Mouse (Mus musculus) lung, embryonic 14.5 days (tissue): Measurements from ENCODE around the gene Cmip. TPM values are rescaled to one million over a fixed set of nuclear protein-coding genes. Genes with fewer than 3 reads are reported as not detected.

Experiments used
- ATAC-seq: fragments of 200-750 bp; cut with Nextera tagmentation; 2 replicates; pipeline ENCODE4 v1.8.0; 2017; ENCODE audit warnings: mild to moderate bottlenecking, moderate TSS enrichment, moderate library complexity; ENCODE audit not compliant: insufficient read depth
- DNase-seq: peaks from one replicate; pipeline ENCODE4 v3.0.0-alpha.2; 2015
- H3K27ac ChIP-seq: fragments of 300-500 bp; sonication (generic); 2 replicates; pipeline ENCODE4 v1.5.1; 2014; ENCODE audit warnings: low read depth, mild to moderate bottlenecking, moderate library complexity
- H3K27me3 ChIP-seq: fragments of 300-500 bp; sonication (generic); 2 replicates; pipeline ENCODE4 v1.6.1; 2014; ENCODE audit warnings: low read length, control low read depth; ENCODE audit not compliant: insufficient read depth
- H3K36me3 ChIP-seq: fragments of 300-500 bp; sonication (generic); 2 replicates; pipeline ENCODE4 v1.6.1; 2014; ENCODE audit warnings: control low read depth; ENCODE audit not compliant: insufficient read depth
- H3K4me1 ChIP-seq: fragments of 300-500 bp; sonication (generic); 2 replicates; pipeline ENCODE4 v1.6.1; 2014; ENCODE audit warnings: antibody characterized with exemption, control low read depth; ENCODE audit not compliant: insufficient read depth
- H3K4me2 ChIP-seq: fragments of 300-500 bp; sonication (generic); 2 replicates; pipeline ENCODE4 v1.6.1; 2014; ENCODE audit warnings: mild to moderate bottlenecking
- H3K4me3 ChIP-seq: fragments of 300-500 bp; sonication (generic); 2 replicates; pipeline ENCODE4 v1.5.1; 2014; ENCODE audit warnings: low read depth, low read length
- H3K9ac ChIP-seq: fragments of 300-500 bp; sonication (generic); 2 replicates; pipeline ENCODE4 v1.6.1; 2014
- H3K9me3 ChIP-seq: fragments of 300-500 bp; sonication (generic); 2 replicates; pipeline ENCODE4 v1.6.1; 2016; ENCODE audit warnings: low read depth, low read length, control low read depth
- CTCF ChIP-seq: IDR thresholded peaks from 2 replicates; pipeline ENCODE4 v1.5.1; 2016; ENCODE audit warnings: antibody characterized with exemption, low read depth
- WGBS: fragments of 180-500 bp; shearing (Covaris S2); extraction: QIAGEN DNeasy Blood & Tissue Kit; methylation state at CpG from one replicate; pipeline ENCODE4 v1.1.7; 2014; 5-methylcytosine and 5-hydroxymethylcytosine counted together
- polyA plus RNA-seq: library from polyadenylated mRNA; unstranded; fragments of >200 nt; fragmentation: Nextera tagmentation; extraction: Ambion mirVana; gene quantifications from 2 replicates; pipeline ENCODE4 v1.2.1, GENCODE M21; 2014

The Cmip gene
- polyA plus RNA-seq, 1 experiment from 2014 or later, result 26.5 TPM

DNA sequence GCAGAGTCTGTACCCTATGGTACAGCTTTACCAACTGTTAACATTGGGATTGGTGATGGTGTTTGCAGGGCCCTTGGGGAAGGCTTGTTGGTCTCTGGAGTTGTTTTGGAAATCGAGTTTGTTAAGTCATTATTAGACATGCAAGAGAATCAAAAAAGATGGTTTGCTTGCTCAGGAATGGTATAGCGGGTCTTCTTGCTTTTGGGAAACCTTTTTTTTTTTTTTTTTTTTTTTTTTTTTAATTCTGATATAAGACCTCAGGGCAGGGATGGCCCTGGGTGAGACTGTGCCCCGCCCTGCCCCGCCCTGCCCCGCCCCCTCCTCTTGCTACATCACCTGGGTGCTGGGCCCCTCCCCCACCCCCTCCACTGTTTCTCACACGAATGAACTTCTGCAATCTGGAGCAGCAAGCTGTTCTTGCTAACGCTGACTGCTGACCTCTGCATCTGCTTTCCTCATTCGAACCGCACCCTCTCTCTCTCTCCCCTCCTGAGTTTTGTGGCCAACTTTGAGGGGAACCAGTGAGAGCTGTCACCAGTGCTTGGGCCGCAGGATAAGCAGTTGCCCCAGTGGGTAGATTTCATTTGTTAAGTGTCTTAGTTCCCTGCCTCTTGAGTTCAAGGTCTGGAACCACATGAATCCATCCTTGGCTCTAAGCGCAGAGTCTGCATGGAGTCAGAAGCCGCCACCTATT is 83.2 kb downstream of the Cmip start:
- Histone ChIP-seq H3K4me3 (no peak overlapping the region), H3K9ac (no peak overlapping the region), H3K27ac (peak overlapping the region; percentile 54; the same call in 1 of the 2 replicates), H3K9me3 (no peaks in the 10 kb centered on the region), H3K4me2 (peak overlapping the region; percentile 40), H3K36me3 (no peaks in the 10 kb centered on the region), H3K4me1 (peaks cover 29% of the 10 kb centered on the region), H3K27me3 (no peaks in the 10 kb centered on the region)
- no peak for TF ChIP-seq CTCF
- WGBS, result 38% methylated on average over 12 of the region's 12 CpGs
- ATAC-seq (no peak), DNase-seq (no peak)

DNA sequence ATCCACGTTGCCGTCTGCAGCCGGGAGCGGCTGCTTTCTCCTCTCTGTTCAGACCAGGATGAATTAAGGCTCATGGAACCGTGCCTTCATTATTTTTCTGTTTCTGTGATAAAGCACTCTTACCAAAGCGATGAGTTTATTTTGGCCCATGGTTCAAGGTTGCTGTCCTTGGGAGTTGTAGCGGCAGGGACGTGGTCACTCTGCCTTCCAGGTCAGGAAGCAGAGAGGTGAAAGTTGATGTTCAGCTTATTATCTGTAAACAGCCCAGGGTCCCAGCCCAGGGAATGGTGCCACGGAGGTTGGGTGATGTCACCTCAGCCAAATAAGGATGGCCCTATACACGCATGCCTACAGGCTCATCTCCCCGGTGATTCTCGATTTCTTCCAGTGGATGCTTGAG is 83.9 kb downstream of the Cmip start:
- Histone ChIP-seq H3K27me3 (no peaks in the 10 kb centered on the region), H3K4me2 (no peak overlapping the region), H3K4me3 (no peak overlapping the region), H3K4me1 (peaks cover 24% of the 10 kb centered on the region), H3K9ac (no peak overlapping the region), H3K9me3 (no peaks in the 10 kb centered on the region), H3K27ac (no peak overlapping the region), H3K36me3 (no peaks in the 10 kb centered on the region)
- DNase-seq (no peak), ATAC-seq (no peak)
- 82% methylated on average over 12 of the region's 12 CpGs for WGBS
- no peak for TF ChIP-seq CTCF

DNA sequence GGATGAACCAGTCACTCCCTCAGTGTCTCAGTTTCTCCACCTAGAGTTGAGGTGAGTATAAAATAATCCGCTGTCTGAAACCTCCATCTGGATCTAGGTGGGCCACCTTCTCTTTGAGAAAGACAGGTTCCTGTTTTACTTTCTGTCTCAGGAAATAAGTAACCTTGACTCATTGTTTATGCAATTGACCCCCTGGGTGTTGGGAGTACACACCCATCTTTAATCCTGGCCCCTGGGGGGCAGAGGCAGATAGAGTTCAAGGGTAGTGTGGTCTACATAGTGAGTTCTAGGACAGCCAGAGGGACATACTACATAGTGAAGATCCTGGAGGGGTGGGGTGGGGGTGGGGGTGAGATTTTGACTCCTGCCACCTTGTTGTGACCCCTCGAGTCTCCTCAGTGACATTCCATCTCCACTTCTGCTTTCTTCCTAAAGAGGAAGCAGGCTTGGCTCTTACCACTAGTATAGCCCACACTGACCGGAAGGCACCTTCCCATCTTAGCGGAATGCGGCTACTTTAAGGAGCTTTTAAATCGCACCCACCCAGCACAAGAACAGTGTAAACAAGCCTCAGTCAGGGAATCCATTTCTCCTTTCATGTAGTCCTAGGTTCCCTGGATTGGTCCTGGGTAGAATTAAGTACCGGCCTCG is 86.0 kb downstream of the Cmip start:
- H3K27me3 ChIP-seq, result no peaks in the 10 kb centered on the region
- H3K36me3 ChIP-seq, result no peaks in the 10 kb centered on the region
- H3K9ac ChIP-seq, result no peak overlapping the region
- WGBS, result 39% methylated on average over 8 of the region's 8 CpGs
- no peak overlapping the region for H3K27ac ChIP-seq
- H3K9me3 ChIP-seq, result no peaks in the 10 kb centered on the region
- no peak overlapping the region for H3K4me3 ChIP-seq
- peaks cover 21% of the 10 kb centered on the region for H3K4me1 ChIP-seq
- ATAC-seq (0 out of 2 replicates have a peak, but pooled peaks have one; percentile 11), DNase-seq (no peak)
- H3K4me2 ChIP-seq, result 0 out of 2 replicates have a peak overlapping the region, but pooled peaks have one; percentile 25
- no peak for TF ChIP-seq CTCF

DNA sequence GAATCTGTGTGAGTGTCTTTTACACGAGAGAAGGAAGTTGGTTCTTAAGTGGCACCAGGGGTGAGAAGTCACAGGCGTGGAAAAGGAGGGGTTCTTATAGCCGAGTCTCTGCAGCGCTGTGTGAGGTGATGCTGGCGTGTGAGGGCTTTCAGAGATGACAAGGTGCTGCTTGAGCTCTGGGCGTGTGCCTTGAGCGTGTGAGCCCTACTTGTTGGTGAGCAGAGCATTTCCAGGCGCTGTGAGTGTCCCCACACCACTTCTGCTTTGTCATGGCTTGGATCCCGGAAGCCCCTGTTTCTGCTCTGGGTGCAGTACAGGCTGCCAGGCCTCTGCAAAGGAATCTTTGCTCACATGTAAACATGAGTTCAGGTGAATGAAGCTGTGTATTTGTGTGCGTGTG is 86.6 kb downstream of the Cmip start:
- no peak overlapping the region for H3K4me3 ChIP-seq
- H3K9ac ChIP-seq, result no peak overlapping the region
- no peaks in the 10 kb centered on the region for H3K27me3 ChIP-seq
- H3K4me2 ChIP-seq, result 0 out of 2 replicates have a peak overlapping the region, but pooled peaks have one; percentile 25
- no peaks in the 10 kb centered on the region for H3K9me3 ChIP-seq
- no peak overlapping the region for H3K27ac ChIP-seq
- TF ChIP-seq CTCF, result no peak
- H3K4me1 ChIP-seq, result peaks cover 19% of the 10 kb centered on the region
- DNase-seq, result no peak
- ATAC-seq, result no peak
- WGBS, result 41% methylated on average over 10 of the region's 10 CpGs
- no peaks in the 10 kb centered on the region for H3K36me3 ChIP-seq

DNA sequence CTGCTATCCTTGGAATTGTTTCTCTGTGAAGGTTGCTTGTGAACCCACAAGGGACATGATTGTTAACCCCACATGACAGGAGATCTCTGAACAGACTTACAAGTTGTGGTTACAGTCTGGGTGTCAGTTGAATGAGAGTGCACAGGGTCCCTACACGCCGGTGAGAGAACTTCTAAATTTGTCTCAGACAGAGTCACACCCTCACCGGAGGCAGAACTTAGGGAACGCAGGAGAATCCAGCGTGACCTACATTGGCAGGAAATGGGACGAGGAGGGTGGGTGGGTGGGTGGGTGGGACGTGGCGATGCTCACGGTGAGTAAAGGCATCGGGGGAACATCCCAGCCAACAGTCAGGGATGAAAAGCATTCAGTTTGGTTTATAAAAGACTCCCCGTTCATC is 88.0 kb downstream of the Cmip start:
- H3K4me2 ChIP-seq, result no peak overlapping the region
- H3K9me3 ChIP-seq, result no peaks in the 10 kb centered on the region
- no peaks in the 10 kb centered on the region for H3K27me3 ChIP-seq
- no peak overlapping the region for H3K4me3 ChIP-seq
- TF ChIP-seq CTCF, result no peak
- 61% methylated on average over 11 of the region's 11 CpGs for WGBS
- ATAC-seq, result no peak
- no peak overlapping the region for H3K27ac ChIP-seq
- no peak for DNase-seq
- no peaks in the 10 kb centered on the region for H3K36me3 ChIP-seq
- peaks cover 9% of the 10 kb centered on the region; the same call in 1 of the 2 replicates for H3K4me1 ChIP-seq
- H3K9ac ChIP-seq, result no peak overlapping the region

DNA sequence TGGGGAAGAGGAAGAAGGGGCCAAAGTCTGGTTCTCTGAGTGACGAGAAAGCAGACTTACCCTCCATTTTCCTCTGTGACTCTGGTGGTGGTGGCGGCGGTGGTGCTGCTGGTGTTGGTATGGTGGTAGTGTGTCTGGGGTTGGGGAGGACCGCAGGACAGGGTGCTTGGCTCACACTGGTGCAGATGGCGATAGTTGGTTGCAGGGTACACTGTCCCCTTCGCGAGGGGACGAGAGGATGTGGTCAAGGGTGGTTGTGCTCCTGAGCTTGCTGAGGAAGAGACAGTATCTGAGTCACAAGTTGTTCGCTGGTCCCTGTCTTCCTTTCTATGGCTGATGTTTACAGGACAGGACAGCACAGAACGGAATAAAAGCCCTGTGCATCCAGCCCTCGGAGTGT is 88.5 kb downstream of the Cmip start:
- Histone ChIP-seq H3K4me2 (no peak overlapping the region), H3K27ac (no peak overlapping the region), H3K9ac (no peak overlapping the region), H3K27me3 (no peaks in the 10 kb centered on the region), H3K9me3 (no peaks in the 10 kb centered on the region), H3K36me3 (no peaks in the 10 kb centered on the region), H3K4me3 (no peak overlapping the region), H3K4me1 (peaks cover 8% of the 10 kb centered on the region; the same call in 1 of the 2 replicates)
- no peak for DNase-seq
- ATAC-seq, result no peak
- WGBS, result 92% methylated on average over 11 of the region's 11 CpGs
- no peak for TF ChIP-seq CTCF

DNA sequence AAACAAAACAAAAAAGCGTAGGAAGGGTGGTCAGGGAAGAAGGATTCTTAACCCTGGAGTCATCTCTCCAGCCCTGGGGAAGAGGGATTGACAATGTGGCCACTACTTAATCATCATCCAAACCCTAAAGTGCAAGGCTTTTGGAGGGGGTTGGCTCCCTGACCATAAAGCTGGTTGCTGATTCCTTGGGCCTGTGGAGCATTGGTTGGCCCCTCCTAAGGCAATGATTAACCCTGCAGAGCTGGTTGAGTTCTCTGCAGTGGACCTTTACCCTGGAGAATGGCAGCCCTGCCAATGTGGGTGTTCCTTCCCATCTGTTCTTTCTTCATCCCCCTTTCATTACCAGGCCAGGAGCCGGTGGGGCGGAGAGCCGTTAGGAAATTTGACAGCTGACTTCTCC is 90.7 kb downstream of the Cmip start:
- H3K9ac ChIP-seq, result no peak overlapping the region
- H3K36me3 ChIP-seq, result no peaks in the 10 kb centered on the region
- H3K4me1 ChIP-seq, result peaks cover 8% of the 10 kb centered on the region; the same call in 1 of the 2 replicates
- no peak overlapping the region for H3K4me2 ChIP-seq
- H3K27ac ChIP-seq, result no peak overlapping the region
- H3K9me3 ChIP-seq, result no peaks in the 10 kb centered on the region
- no peak for DNase-seq
- 63% methylated on average over 4 of the region's 4 CpGs for whole genome bisulfite sequencing
- H3K4me3 ChIP-seq, result no peak overlapping the region
- no peak for ATAC-seq
- H3K27me3 ChIP-seq, result no peaks in the 10 kb centered on the region
- TF ChIP-seq CTCF, result no peak
